Mouse (Mus musculus): ENCODE measurements around the gene Zbtb24. TPM values are rescaled to one million over a fixed set of nuclear protein-coding genes. Genes with fewer than 3 reads are reported as not detected.

The Zbtb24 gene
- polyA plus RNA-seq, 2 experiments, result 4.0 to 4.1 TPM

GRCm38 (mm10) chr10:41488877-41489276 lies 38.7 kb downstream of the Zbtb24 start:
- peak overlapping the region; percentile 82 for H3K4me2 ChIP-seq (ENCODE audit: low read depth)
- no peaks in the 10 kb centered on the region for H3K9me3 ChIP-seq (ENCODE audit: control insufficient read depth, low read length)
- WGBS (ENCODE audit: insufficient replicate concordance), result 24% methylated on average over 7 of the region's 7 CpGs
- no peak overlapping the region for H3K27ac ChIP-seq
- DNase-seq (ENCODE audit: low read depth in 3 of 3, low spot score in 3 of 3) (no peak), ATAC-seq (ENCODE audit: insufficient read depth) (no peak)
- H3K4me3 ChIP-seq (ENCODE audit: insufficient read depth in 1 of 2, low read depth in 2 of 2, low read length in 2 of 2), result peak overlapping the region; percentile 56 to 60; a peak in 3 of 4 replicates
- H3K27me3 ChIP-seq (ENCODE audit: control insufficient read depth, insufficient read depth, low read length), result no peaks in the 10 kb centered on the region; the same call in 1 of the 2 replicates
- no peaks in the 10 kb centered on the region for H3K36me3 ChIP-seq (replicated peaks; ENCODE audit: control insufficient read depth, insufficient read depth, low read depth)
- H3K4me1 ChIP-seq (replicated peaks; ENCODE audit: control insufficient read depth in 2 of 2, insufficient read depth in 2 of 2, low read length in 1 of 2), result peaks cover 2 to 6% of the 10 kb centered on the region in 2 experiments; a peak in 1 of 4 replicates
- no peak overlapping the region for H3K9ac ChIP-seq (replicated peaks)
- TF ChIP-seq EP300 (IDR thresholded peaks at IDR 0.05; ENCODE audit: low read depth), result no peak

- 55% methylated on average over 8 of the region's 8 CpGs for WGBS (ENCODE audit: insufficient replicate concordance)
- TF ChIP-seq CTCF (IDR thresholded peaks at IDR 0.05; ENCODE audit: low read depth) (no peak), EP300 (IDR thresholded peaks at IDR 0.05; ENCODE audit: low read depth) (no peak)
- ATAC-seq (ENCODE audit: insufficient read depth) (no peak), DNase-seq (ENCODE audit: low read depth in 3 of 3, low spot score in 3 of 3) (no peak)
- Histone ChIP-seq H3K36me3 (replicated peaks; ENCODE audit: control insufficient read depth, insufficient read depth, low read depth) (no peaks in the 10 kb centered on the region), H3K4me2 (ENCODE audit: low read depth) (peak overlapping the region; percentile 82), H3K4me1 (replicated peaks; ENCODE audit: control insufficient read depth in 2 of 2, insufficient read depth in 2 of 2, low read length in 1 of 2) (peaks cover 2 to 6% of the 10 kb centered on the region in 2 experiments; a peak in 1 of 4 replicates), H3K27ac (no peak overlapping the region), H3K4me3 (ENCODE audit: insufficient read depth in 1 of 2, low read depth in 2 of 2, low read length in 2 of 2) (peak overlapping the region; percentile 56 to 60; a peak in 3 of 4 replicates), H3K27me3 (ENCODE audit: control insufficient read depth, insufficient read depth, low read length) (no peaks in the 10 kb centered on the region; the same call in 1 of the 2 replicates), H3K9me3 (ENCODE audit: control insufficient read depth, low read length) (no peaks in the 10 kb centered on the region), H3K9ac (replicated peaks) (no peak overlapping the region)
These were observed 39.1 kb downstream of the Zbtb24 start for GRCm38 (mm10) chr10:41489294-41489693.

- H3K4me2 ChIP-seq (ENCODE audit: low read depth), result peak within 1 kb of the TSS; percentile 82
- ATAC-seq (ENCODE audit: insufficient read depth) (peak; percentile 88), DNase-seq (ENCODE audit: low read depth in 3 of 3, low spot score in 3 of 3) (peak; percentile 76 to 85 (median 78))
- H3K4me1 ChIP-seq (replicated peaks; ENCODE audit: control insufficient read depth in 2 of 2, insufficient read depth in 2 of 2, low read length in 1 of 2), result peaks cover 2 to 6% of the 10 kb centered on the region in 2 experiments; a peak in 1 of 4 replicates
- no peaks in the 10 kb centered on the region for H3K9me3 ChIP-seq (ENCODE audit: control insufficient read depth, low read length)
- peak within 1 kb of the TSS; percentile 60 to 61 for H3K4me3 ChIP-seq (ENCODE audit: insufficient read depth in 1 of 2, low read depth in 2 of 2, low read length in 2 of 2)
- no peak within 1 kb of the TSS for H3K27ac ChIP-seq
- WGBS (ENCODE audit: insufficient replicate concordance), result 1% methylated on average over 50 of the region's 50 CpGs
- TF ChIP-seq CTCF (IDR thresholded peaks at IDR 0.05; ENCODE audit: low read depth), result 0 out of 2 replicates have a peak, but pooled peaks have one; percentile 8
- no peak for TF ChIP-seq EP300 (IDR thresholded peaks at IDR 0.05; ENCODE audit: low read depth)
- peak within 1 kb of the TSS; percentile 50 for H3K9ac ChIP-seq (replicated peaks)
- no peaks in the 10 kb centered on the region; the same call in 1 of the 2 replicates for H3K27me3 ChIP-seq (ENCODE audit: control insufficient read depth, insufficient read depth, low read length)
- no peaks in the 10 kb centered on the region for H3K36me3 ChIP-seq (replicated peaks; ENCODE audit: control insufficient read depth, insufficient read depth, low read depth)
These were observed 39.7 kb downstream of the Zbtb24 start, which contains the start of the genes Smpd2 and Ppil6 for GRCm38 (mm10) chr10:41489708-41490517. Gene Smpd2 (minus strand): TSS chr10:41490369. Gene Ppil6 (plus strand): TSS chr10:41490439.

GRCm38 (mm10) chr10:41490518-41490873 lies 40.3 kb downstream of the Zbtb24 start:
- H3K4me3 ChIP-seq (ENCODE audit: insufficient read depth in 1 of 2, low read depth in 2 of 2, low read length in 2 of 2), result peak overlapping the region; percentile 60 to 61
- ATAC-seq (ENCODE audit: insufficient read depth) (peak; percentile 25), DNase-seq (ENCODE audit: low read depth in 3 of 3, low spot score in 3 of 3) (no peak)
- TF ChIP-seq EP300 (IDR thresholded peaks at IDR 0.05; ENCODE audit: low read depth) (no peak), CTCF (IDR thresholded peaks at IDR 0.05; ENCODE audit: low read depth) (no peak)
- no peaks in the 10 kb centered on the region; the same call in 1 of the 2 replicates for H3K27me3 ChIP-seq (ENCODE audit: control insufficient read depth, insufficient read depth, low read length)
- H3K36me3 ChIP-seq (replicated peaks; ENCODE audit: control insufficient read depth, insufficient read depth, low read depth), result no peaks in the 10 kb centered on the region
- peak overlapping the region; percentile 50 for H3K9ac ChIP-seq (replicated peaks)
- peak overlapping the region; percentile 82 for H3K4me2 ChIP-seq (ENCODE audit: low read depth)
- no peak overlapping the region for H3K27ac ChIP-seq
- peaks cover 2 to 6% of the 10 kb centered on the region in 2 experiments; a peak in 1 of 4 replicates for H3K4me1 ChIP-seq (replicated peaks; ENCODE audit: control insufficient read depth in 2 of 2, insufficient read depth in 2 of 2, low read length in 1 of 2)
- no peaks in the 10 kb centered on the region for H3K9me3 ChIP-seq (ENCODE audit: control insufficient read depth, low read length)
- under 1% methylated on average over 29 of the region's 29 CpGs for WGBS (ENCODE audit: insufficient replicate concordance)

- TF ChIP-seq CTCF (IDR thresholded peaks at IDR 0.05; ENCODE audit: low read depth) (no peak), EP300 (IDR thresholded peaks at IDR 0.05; ENCODE audit: low read depth) (no peak)
- WGBS (ENCODE audit: insufficient replicate concordance), result 38% methylated on average over 4 of the region's 4 CpGs
- H3K9ac ChIP-seq (replicated peaks), result no peak overlapping the region
- H3K27me3 ChIP-seq (ENCODE audit: control insufficient read depth, insufficient read depth, low read length), result no peaks in the 10 kb centered on the region; the same call in 1 of the 2 replicates
- DNase-seq (ENCODE audit: low read depth in 3 of 3, low spot score in 3 of 3) (no peak), ATAC-seq (ENCODE audit: insufficient read depth) (no peak)
- H3K36me3 ChIP-seq (replicated peaks; ENCODE audit: control insufficient read depth, insufficient read depth, low read depth), result no peaks in the 10 kb centered on the region
- no peak overlapping the region for H3K4me3 ChIP-seq (ENCODE audit: insufficient read depth in 1 of 2, low read depth in 2 of 2, low read length in 2 of 2)
- no peak overlapping the region for H3K27ac ChIP-seq
- no peaks in the 10 kb centered on the region for H3K9me3 ChIP-seq (ENCODE audit: control insufficient read depth, low read length)
- peaks cover 2 to 6% of the 10 kb centered on the region in 2 experiments; a peak in 1 of 4 replicates for H3K4me1 ChIP-seq (replicated peaks; ENCODE audit: control insufficient read depth in 2 of 2, insufficient read depth in 2 of 2, low read length in 1 of 2)
- H3K4me2 ChIP-seq (ENCODE audit: low read depth), result no peak overlapping the region; the same call in 1 of the 2 replicates
These were observed 40.9 kb downstream of the Zbtb24 start for GRCm38 (mm10) chr10:41491111-41491510.

All from liver, embryonic 14.5 days (tissue).